Mouse (Mus musculus) MEL (cell line): ENCODE measurements around the gene BC024978. TPM values are rescaled to one million over a fixed set of nuclear protein-coding genes. Genes with fewer than 3 reads are reported as not detected.
A peak's percentile ranks its signal among the peaks of the same experiment; 100 is the strongest.

Experiments
- DNase-seq: peaks from one replicate; pipeline ENCODE4 v3.0.0; 2011; ENCODE audit warnings: low read depth, low spot score
- H3K27ac ChIP-seq: 2 replicates; pipeline ENCODE4 v1.5.1; 2012; ENCODE audit warnings: low read depth, mild to moderate bottlenecking, control low read depth, low read length, moderate library complexity; ENCODE audit not compliant: control insufficient read depth
- H3K27me3 ChIP-seq, 2 experiments: fragments of 150-350 bp in 1 of 2; sonication (generic) in 1 of 2; 2 replicates each; pipeline ENCODE4 v1.6.1; 2012; ENCODE audit warnings: low read length in 2 of 2, mild to moderate bottlenecking in 2 of 2, improper control_type of control experiment in 1 of 2, moderate library complexity in 1 of 2; ENCODE audit not compliant: insufficient read depth in 2 of 2, control insufficient read depth in 1 of 2
- H3K36me3 ChIP-seq, 2 experiments: 2 replicates each; pipeline ENCODE4 v1.6.1; 2012 to 2014; ENCODE audit warnings: low read length in 2 of 2, improper control_type of control experiment in 1 of 2, inconsistent platforms in 1 of 2, mild to moderate bottlenecking in 1 of 2; ENCODE audit not compliant: insufficient read depth in 2 of 2, control insufficient read depth in 1 of 2
- H3K4me1 ChIP-seq, 2 experiments: fragments of 150-350 bp in 1 of 2; sonication (generic) in 1 of 2; 2 replicates each; pipeline ENCODE4 v1.6.1; 2012; ENCODE audit warnings: low read length in 2 of 2, improper control_type of control experiment in 1 of 2, mild to moderate bottlenecking in 1 of 2; ENCODE audit not compliant: insufficient read depth in 2 of 2, control insufficient read depth in 1 of 2
- H3K4me3 ChIP-seq, 2 experiments: fragments of 150-350 bp in 1 of 2; sonication (generic) in 1 of 2; 2 replicates each; pipeline ENCODE4 v1.5.1; 2012; ENCODE audit warnings: low read depth in 2 of 2, low read length in 2 of 2, mild to moderate bottlenecking in 2 of 2, moderate library complexity in 2 of 2, control low read depth in 1 of 2, improper control_type of control experiment in 1 of 2; ENCODE audit not compliant: control insufficient read depth in 1 of 2, insufficient read depth in 1 of 2
- H3K79me2 ChIP-seq: 2 replicates; pipeline ENCODE4 v1.6.1; 2012; ENCODE audit warnings: mild to moderate bottlenecking, low read length, moderate library complexity; ENCODE audit not compliant: control insufficient read depth, poor library complexity, insufficient read depth
- H3K9ac ChIP-seq: 2 replicates; pipeline ENCODE4 v1.6.1; 2012; ENCODE audit warnings: low read depth, mild to moderate bottlenecking, control low read depth, low read length, moderate library complexity; ENCODE audit not compliant: control insufficient read depth, poor library complexity, severe bottlenecking
- H3K9me3 ChIP-seq: fragments of 150-350 bp; sonication (generic); replicated peaks from 2 replicates; pipeline ENCODE4 v1.6.1; 2012; ENCODE audit warnings: mild to moderate bottlenecking, low read length, improper control_type of control experiment, moderate library complexity; ENCODE audit not compliant: insufficient read depth
- BHLHE40 ChIP-seq: IDR thresholded peaks from 2 replicates; pipeline ENCODE4 v1.6.1; 2012; ENCODE audit warnings: low read depth, mild to moderate bottlenecking, inconsistent platforms, low read length, improper control_type of control experiment, borderline replicate concordance
- ELF1 ChIP-seq: IDR thresholded peaks from 2 replicates; pipeline ENCODE4 v1.6.1; 2014; ENCODE audit warnings: low read depth, mild to moderate bottlenecking, inconsistent platforms, low read length, improper control_type of control experiment, moderate library complexity
- EP300 ChIP-seq, 2 experiments: IDR thresholded peaks; 2 replicates each; pipeline ENCODE4 v1.6.1; 2011; ENCODE audit warnings: improper control_type of control experiment in 2 of 2, low read length in 2 of 2, low read depth in 1 of 2, mild to moderate bottlenecking in 1 of 2
- ETS1 ChIP-seq: IDR thresholded peaks from 2 replicates; pipeline ENCODE4 v1.6.1; 2012; ENCODE audit warnings: low read depth, mild to moderate bottlenecking, inconsistent platforms, low read length, improper control_type of control experiment, moderate library complexity
- GATA1 ChIP-seq: IDR thresholded peaks from 2 replicates; pipeline ENCODE4 v1.6.1; 2011; ENCODE audit warnings: low read depth, low read length, improper control_type of control experiment
- KAT2A ChIP-seq: conservative IDR thresholded peaks from 2 replicates; pipeline ENCODE4 v1.6.1; 2012; ENCODE audit warnings: low read depth, low read length, improper control_type of control experiment, inconsistent platforms
- MAX ChIP-seq: IDR thresholded peaks from 2 replicates; pipeline ENCODE4 v1.6.1; 2011; ENCODE audit warnings: low read length, improper control_type of control experiment
- MAZ ChIP-seq: IDR thresholded peaks from 2 replicates; pipeline ENCODE4 v1.6.1; 2012; ENCODE audit warnings: low read depth, mild to moderate bottlenecking, inconsistent platforms, low read length, improper control_type of control experiment
- MYB ChIP-seq: IDR thresholded peaks from 2 replicates; pipeline ENCODE4 v1.6.1; 2011; ENCODE audit warnings: mild to moderate bottlenecking, low read depth, low read length, improper control_type of control experiment
- MYC ChIP-seq: IDR thresholded peaks from 2 replicates; pipeline ENCODE4 v1.6.1; 2011; ENCODE audit warnings: low read depth, mild to moderate bottlenecking, low read length, improper control_type of control experiment, moderate library complexity
- NELFE ChIP-seq: IDR thresholded peaks from 2 replicates; pipeline ENCODE4 v1.6.1; 2011; ENCODE audit warnings: low read depth, low read length, improper control_type of control experiment
- NRF1 ChIP-seq: IDR thresholded peaks from 2 replicates; pipeline ENCODE4 v1.6.1; 2014; ENCODE audit warnings: low read depth, mild to moderate bottlenecking, inconsistent platforms, low read length, improper control_type of control experiment, moderate library complexity; ENCODE audit not compliant: poor library complexity, insufficient read depth, severe bottlenecking
- POLR2A ChIP-seq, 2 experiments: IDR thresholded peaks; 2 replicates each; pipeline ENCODE4 v1.6.1; 2011 to 2012; ENCODE audit warnings: low read length in 2 of 2, mild to moderate bottlenecking in 2 of 2, control low read depth in 1 of 2, improper control_type of control experiment in 1 of 2, low read depth in 1 of 2, moderate library complexity in 1 of 2; ENCODE audit not compliant: control insufficient read depth in 1 of 2, insufficient read depth in 1 of 2, poor library complexity in 1 of 2
- POLR2AphosphoS5 ChIP-seq: IDR thresholded peaks from 2 replicates; pipeline ENCODE4 v1.6.1; 2012; ENCODE audit warnings: low read depth, borderline replicate concordance, mild to moderate bottlenecking, inconsistent platforms, low read length, moderate library complexity, mixed read lengths
- RCOR1 ChIP-seq: IDR thresholded peaks from 2 replicates; pipeline ENCODE4 v1.6.1; 2012; ENCODE audit warnings: low read depth, mild to moderate bottlenecking, inconsistent platforms, low read length, improper control_type of control experiment
- SIN3A ChIP-seq: IDR thresholded peaks from 2 replicates; pipeline ENCODE4 v1.6.1; 2012; ENCODE audit warnings: low read length, improper control_type of control experiment, inconsistent platforms
- TCF12 ChIP-seq: IDR thresholded peaks from 2 replicates; pipeline ENCODE4 v1.6.1; 2014; ENCODE audit warnings: low read depth, mild to moderate bottlenecking, inconsistent platforms, low read length, improper control_type of control experiment, moderate library complexity
- UBTF ChIP-seq: IDR thresholded peaks from 2 replicates; pipeline ENCODE4 v1.6.1; 2012; ENCODE audit warnings: low read depth, mild to moderate bottlenecking, inconsistent platforms, low read length, improper control_type of control experiment, moderate library complexity, borderline replicate concordance; ENCODE audit not compliant: insufficient read depth
- USF2 ChIP-seq, 2 experiments: IDR thresholded peaks; 2 replicates each; pipeline ENCODE4 v1.6.1; 2011 to 2012; ENCODE audit warnings: improper control_type of control experiment in 2 of 2, low read length in 2 of 2, borderline replicate concordance in 1 of 2, inconsistent platforms in 1 of 2, low read depth in 1 of 2, mild to moderate bottlenecking in 1 of 2; ENCODE audit not compliant: insufficient read depth in 1 of 2
- ZC3H11A ChIP-seq: IDR thresholded peaks from 2 replicates; pipeline ENCODE4 v1.6.1; 2012; ENCODE audit warnings: low read depth, mild to moderate bottlenecking, inconsistent platforms, low read length, improper control_type of control experiment
- ZMIZ1 ChIP-seq: IDR thresholded peaks from 2 replicates; pipeline ENCODE4 v1.6.1; 2012; ENCODE audit warnings: low read depth, mild to moderate bottlenecking, inconsistent platforms, low read length, improper control_type of control experiment, moderate library complexity
- ZNF384 ChIP-seq: IDR thresholded peaks from 2 replicates; pipeline ENCODE4 v1.6.1; 2012; ENCODE audit warnings: low read depth, mild to moderate bottlenecking, inconsistent platforms, low read length, improper control_type of control experiment
- polyA plus RNA-seq, 2 experiments: library from polyadenylated mRNA; stranded (reverse) in 1 of 2; unstranded in 1 of 2; fragments of >175 nt in 1 of 2; fragments of >200 nt in 1 of 2; gene quantifications; 2 replicates each; pipeline versions ENCODE4 v1.2.1 to v1.2.4; 2012; ENCODE audit warnings: low replicate concordance in 2 of 2, low read depth in 1 of 2; ENCODE audit not compliant: insufficient read length in 2 of 2, insufficient read depth in 1 of 2, missing spikeins in 1 of 2
- total RNA-seq: library from RNA; depleted of rRNA; stranded (reverse); fragments of 300-350 nt; gene quantifications from 2 replicates; pipeline ENCODE4 v1.2.3, GENCODE M21; 2012

The BC024978 gene
- total and polyA plus RNA-seq, 3 experiments, result 2.1 to 7.1 TPM; not detected in 1

DNA sequence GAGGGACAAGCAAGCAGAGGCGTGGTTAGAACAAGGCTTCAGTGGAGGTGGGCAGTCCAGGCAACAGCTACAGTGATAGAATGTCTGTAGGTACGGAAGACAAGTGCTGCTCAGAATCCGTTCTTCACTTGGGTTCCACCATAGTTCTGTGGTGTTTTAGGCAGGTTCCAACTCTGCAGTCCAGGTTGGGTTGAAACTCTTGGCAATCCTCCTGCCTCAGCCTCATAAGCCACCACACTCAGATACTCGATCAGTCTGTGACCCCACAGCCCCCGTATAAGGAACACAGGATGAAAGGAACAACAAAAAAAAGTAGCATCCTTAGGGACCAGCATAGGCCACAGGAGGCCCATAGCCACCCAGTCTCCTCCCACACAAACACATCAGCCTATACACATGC lies 3.1 kb upstream of the BC024978 start (continued):
- TF ChIP-seq SIN3A (no peak), EP300 (IDR thresholded peaks at IDR 0.05; ENCODE audit: low read depth in 1 of 2, low read length in 2 of 2) (no peak), USF2 (IDR thresholded peaks at IDR 0.05; ENCODE audit: borderline replicate concordance in 1 of 2, insufficient read depth in 1 of 2, low read depth in 1 of 2, low read length in 2 of 2) (no peak), ELF1 (no peak), POLR2AphosphoS5 (no peak), MYB (no peak)

DNA sequence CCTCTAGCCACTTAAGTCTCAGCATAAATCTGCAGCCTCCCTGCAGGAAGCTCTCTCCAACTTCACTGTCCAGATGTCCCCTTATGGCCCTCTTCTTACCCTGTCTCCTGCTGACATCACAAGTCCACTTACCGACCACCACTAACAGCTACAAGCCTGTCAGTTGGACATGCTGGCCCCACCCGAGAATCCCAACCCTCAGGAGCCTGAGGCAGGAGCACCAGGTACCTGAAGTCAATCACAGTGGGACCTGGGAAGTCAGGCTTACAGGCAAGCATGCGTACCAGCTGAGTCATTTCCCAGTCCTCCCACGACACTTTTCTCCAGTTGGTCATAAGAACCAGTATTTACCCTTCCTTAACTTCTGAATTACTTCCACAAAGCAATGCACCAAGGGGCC lies 1.9 kb upstream of the BC024978 start:
- Histone ChIP-seq H3K9ac (no peak overlapping the region), H3K4me1 (peaks cover 6 to 14% of the 10 kb centered on the region in 2 experiments; a peak in 3 of 4 replicates), H3K79me2 (peaks cover 29% of the 10 kb centered on the region), H3K27me3 (no peaks in the 10 kb centered on the region), H3K36me3 (peaks cover 16 to 26% of the 10 kb centered on the region in 2 experiments), H3K27ac (no peak overlapping the region), H3K9me3 (no peaks in the 10 kb centered on the region), H3K4me3 (no peak overlapping the region)
- TF ChIP-seq SIN3A, result no peak
- no peak for TF ChIP-seq GATA1
- TF ChIP-seq MYC, result no peak
- TF ChIP-seq BHLHE40, result no peak
- no peak for TF ChIP-seq ELF1
- TF ChIP-seq POLR2A (IDR thresholded peaks at IDR 0.05; ENCODE audit: control insufficient read depth in 1 of 2, insufficient read depth in 1 of 2, low read depth in 1 of 2, low read length in 2 of 2, poor library complexity in 1 of 2), result no peak
- TF ChIP-seq ZMIZ1, result no peak
- TF ChIP-seq EP300 (IDR thresholded peaks at IDR 0.05; ENCODE audit: low read depth in 1 of 2, low read length in 2 of 2), result no peak
- no peak for TF ChIP-seq MAZ
- no peak for TF ChIP-seq KAT2A
- DNase-seq, result no peak

- H3K36me3 ChIP-seq, result peaks cover 13 to 16% of the 10 kb centered on the region in 2 experiments
- peaks cover 28% of the 10 kb centered on the region for H3K79me2 ChIP-seq
- H3K9ac ChIP-seq, result no peak overlapping the region; the same call in 1 of the 2 replicates
- TF ChIP-seq NELFE, result no peak
- no peak for TF ChIP-seq UBTF
- no peak for TF ChIP-seq MAX
- TF ChIP-seq ETS1, result no peak
- TF ChIP-seq BHLHE40, result no peak
- no peak for TF ChIP-seq USF2 (IDR thresholded peaks at IDR 0.05; ENCODE audit: borderline replicate concordance in 1 of 2, insufficient read depth in 1 of 2, low read depth in 1 of 2, low read length in 2 of 2)
- TF ChIP-seq ZC3H11A, result no peak
- TF ChIP-seq NRF1, result no peak
- no peak for TF ChIP-seq ZNF384
- TF ChIP-seq TCF12, result no peak
- no peak for TF ChIP-seq RCOR1
- no peaks in the 10 kb centered on the region for H3K9me3 ChIP-seq
- no peak overlapping the region for H3K4me3 ChIP-seq
- DNase-seq, result peak; percentile 14
- no peak overlapping the region for H3K27ac ChIP-seq
- H3K27me3 ChIP-seq, result no peaks in the 10 kb centered on the region
- H3K4me1 ChIP-seq, result peaks cover 6 to 14% of the 10 kb centered on the region in 2 experiments; a peak in 3 of 4 replicates
Observed at GRCm38 (mm10) chr7:27197136-27197535, 1.6 kb downstream of the BC024978 start.
